Mouse (Mus musculus) liver, embryonic 12.5 days (tissue): ENCODE measurements around the gene Dus1l. TPM values are rescaled to one million over a fixed set of nuclear protein-coding genes. Genes with fewer than 3 reads are reported as not detected.

Source experiments
- ATAC-seq: fragments of 200-750 bp; cut with Nextera tagmentation; 2 replicates; pipeline ENCODE4 v1.8.0; 2017; ENCODE audit warnings: moderate number of reproducible peaks, mild to moderate bottlenecking, moderate library complexity
- H3K27ac ChIP-seq: fragments of 300-500 bp; sonication (generic); 2 replicates; pipeline ENCODE4 v1.5.1; 2016; ENCODE audit warnings: mild to moderate bottlenecking
- H3K27me3 ChIP-seq: fragments of 300-500 bp; sonication (generic); replicated peaks from 2 replicates; pipeline ENCODE4 v1.6.1; 2016; ENCODE audit warnings: mild to moderate bottlenecking, moderate library complexity
- H3K36me3 ChIP-seq: fragments of 300-500 bp; sonication (generic); 2 replicates; pipeline ENCODE4 v1.6.1; 2016; ENCODE audit warnings: mild to moderate bottlenecking, moderate library complexity
- H3K4me1 ChIP-seq: fragments of 300-500 bp; sonication (generic); 2 replicates; pipeline ENCODE4 v1.6.1; 2016
- H3K4me2 ChIP-seq: fragments of 300-500 bp; sonication (generic); 2 replicates; pipeline ENCODE4 v1.6.1; 2016; ENCODE audit warnings: mild to moderate bottlenecking, moderate library complexity
- H3K4me3 ChIP-seq: fragments of 300-500 bp; sonication (generic); 2 replicates; pipeline ENCODE4 v1.5.1; 2016; ENCODE audit warnings: mild to moderate bottlenecking, moderate library complexity
- H3K9ac ChIP-seq: fragments of 300-500 bp; sonication (generic); 2 replicates; pipeline ENCODE4 v1.6.1; 2016; ENCODE audit warnings: mild to moderate bottlenecking, moderate library complexity
- H3K9me3 ChIP-seq: fragments of 300-500 bp; sonication (generic); replicated peaks from 2 replicates; pipeline ENCODE4 v1.6.1; 2016; ENCODE audit warnings: mild to moderate bottlenecking, moderate library complexity
- WGBS: fragments of 180-500 bp; shearing (Covaris S2); methylation state at CpG from one replicate; pipeline ENCODE4 v1.1.7; 2016; ENCODE audit not compliant: insufficient replicate concordance; 5-methylcytosine and 5-hydroxymethylcytosine counted together
- polyA plus RNA-seq: library from polyadenylated mRNA; unstranded; fragments of >200 nt; fragmentation: Nextera tagmentation; extraction: Ambion mirVana; gene quantifications from 2 replicates; pipeline ENCODE4 v1.2.1, GENCODE M21; 2016

The Dus1l gene
- polyA plus RNA-seq, 1 experiment from 2014 or later: 100.0 TPM

DNA sequence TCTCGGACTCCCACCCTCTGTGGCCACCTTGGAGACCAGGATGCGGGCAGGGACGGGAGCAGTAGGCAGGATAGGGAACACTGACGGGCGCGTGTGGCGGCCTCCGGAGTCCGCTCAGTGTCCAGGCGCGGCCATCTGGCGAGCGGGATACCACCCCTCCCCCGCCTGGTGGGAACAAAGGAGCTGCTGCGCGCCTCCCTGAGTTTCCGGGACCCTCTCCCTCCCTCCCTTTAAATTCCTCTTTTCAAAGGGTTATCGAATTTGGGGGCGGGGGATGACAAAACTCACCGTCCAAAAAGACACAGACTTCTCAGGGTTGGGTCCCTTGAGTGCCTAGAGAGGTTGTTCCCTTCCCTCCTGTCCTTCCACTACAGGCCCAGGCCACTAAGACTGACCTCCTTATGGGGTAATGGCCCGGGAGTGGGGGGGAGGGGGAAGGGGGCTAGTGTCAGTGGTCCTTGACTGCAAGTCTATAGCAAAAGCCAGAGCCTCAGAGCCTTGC lies 28.6 kb upstream of the Dus1l start:
- Histone ChIP-seq H3K36me3 (peaks cover 33% of the 10 kb centered on the region), H3K9ac (peak overlapping the region; percentile 70), H3K27ac (peak overlapping the region; percentile 90), H3K4me1 (peaks cover 50% of the 10 kb centered on the region), H3K4me2 (peak overlapping the region; percentile 95), H3K27me3 (0 out of 2 replicates have a peak, but pooled peaks cover 4% of the 10 kb centered on the region), H3K9me3 (no peaks in the 10 kb centered on the region), H3K4me3 (peak overlapping the region; percentile 77)
- WGBS: under 1% methylated on average over 21 of the region's 21 CpGs
- no peak for ATAC-seq

DNA sequence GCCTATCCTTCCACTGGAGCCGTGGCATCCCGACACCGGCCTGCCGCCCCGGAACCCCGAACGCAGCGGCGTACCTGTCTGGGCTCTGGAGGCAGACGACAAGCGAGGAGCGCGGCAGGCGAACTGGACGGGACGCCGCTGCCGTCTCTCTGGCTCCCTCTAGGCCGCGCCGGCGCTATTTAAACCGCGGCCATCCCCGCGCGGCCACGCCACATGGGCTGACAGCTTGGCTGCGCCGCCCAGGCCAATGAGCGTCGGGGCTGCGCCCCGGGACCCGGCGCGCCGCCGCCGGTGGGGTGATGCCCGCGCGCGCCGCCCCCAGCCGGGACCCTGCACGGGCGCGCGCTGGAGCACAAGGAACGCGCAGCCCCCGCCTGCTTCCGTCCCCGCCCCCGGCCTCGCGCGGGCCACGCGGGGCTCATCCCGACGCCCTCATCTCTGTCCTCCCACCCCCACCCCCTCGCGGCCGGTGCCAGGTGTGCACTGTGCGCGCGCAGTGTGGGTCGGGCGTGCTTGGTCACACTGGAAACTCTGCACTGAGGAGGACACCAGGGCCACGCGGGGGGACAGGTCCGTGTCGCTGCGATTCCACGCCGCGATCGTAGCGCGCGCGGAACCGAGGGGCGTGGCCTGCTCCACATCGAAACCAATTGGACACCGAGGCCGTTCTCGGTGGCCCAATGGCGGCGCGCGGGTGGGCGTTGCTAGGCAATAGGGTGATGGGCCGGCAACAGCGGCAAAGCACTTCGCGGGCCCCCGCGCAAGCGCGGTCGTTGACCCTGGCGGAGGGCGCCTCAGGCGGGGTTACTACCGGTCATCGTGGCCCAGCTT lies 28.0 kb upstream of the Dus1l start, which contains the start of gene Fasn:
Gene Fasn (minus strand): TSS at position 592 of the 831 bp plus-strand sequence.
- peaks cover 50% of the 10 kb centered on the region for H3K4me1 ChIP-seq
- peak within 1 kb of the TSS; percentile 77 for H3K4me3 ChIP-seq
- H3K27ac ChIP-seq: peak within 1 kb of the TSS; percentile 90

DNA sequence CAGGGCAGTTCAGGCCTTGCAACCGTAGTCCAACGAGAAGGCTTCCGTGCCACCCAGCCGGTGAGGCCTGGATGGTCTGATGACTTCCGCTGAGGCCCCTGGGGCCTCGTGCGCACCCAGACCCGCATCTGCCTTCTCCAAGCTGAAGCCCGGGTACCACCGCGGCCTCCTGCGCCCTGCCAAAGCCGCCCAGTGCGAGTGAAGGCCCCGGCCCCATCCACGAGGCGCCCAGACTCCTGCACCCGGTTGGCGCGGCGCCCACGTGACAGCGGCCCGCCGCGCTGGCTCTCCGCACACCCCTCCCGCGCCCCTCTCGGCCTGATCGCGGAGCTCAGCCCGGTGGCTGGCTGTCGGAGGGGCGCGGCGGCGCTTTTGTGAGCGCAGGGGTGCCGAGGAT lies 27.3 kb upstream of the Dus1l start:
- under 1% methylated on average over 40 of the region's 40 CpGs for WGBS
- peaks cover 50% of the 10 kb centered on the region for H3K4me1 ChIP-seq
- H3K4me2 ChIP-seq: peak overlapping the region; percentile 95

More for the DNA sequence above, 28.0 kb upstream of the Dus1l start, which contains the start of gene Fasn:
- peak; percentile 83 for ATAC-seq
- peaks cover 40% of the 10 kb centered on the region for H3K36me3 ChIP-seq
- H3K9me3 ChIP-seq: no peaks in the 10 kb centered on the region
- H3K9ac ChIP-seq: peak within 1 kb of the TSS; percentile 88
- H3K4me2 ChIP-seq: peak within 1 kb of the TSS; percentile 95
- WGBS: under 1% methylated on average over 103 of the region's 109 CpGs
- H3K27me3 ChIP-seq: 0 out of 2 replicates have a peak, but pooled peaks cover 4% of the 10 kb centered on the region

DNA sequence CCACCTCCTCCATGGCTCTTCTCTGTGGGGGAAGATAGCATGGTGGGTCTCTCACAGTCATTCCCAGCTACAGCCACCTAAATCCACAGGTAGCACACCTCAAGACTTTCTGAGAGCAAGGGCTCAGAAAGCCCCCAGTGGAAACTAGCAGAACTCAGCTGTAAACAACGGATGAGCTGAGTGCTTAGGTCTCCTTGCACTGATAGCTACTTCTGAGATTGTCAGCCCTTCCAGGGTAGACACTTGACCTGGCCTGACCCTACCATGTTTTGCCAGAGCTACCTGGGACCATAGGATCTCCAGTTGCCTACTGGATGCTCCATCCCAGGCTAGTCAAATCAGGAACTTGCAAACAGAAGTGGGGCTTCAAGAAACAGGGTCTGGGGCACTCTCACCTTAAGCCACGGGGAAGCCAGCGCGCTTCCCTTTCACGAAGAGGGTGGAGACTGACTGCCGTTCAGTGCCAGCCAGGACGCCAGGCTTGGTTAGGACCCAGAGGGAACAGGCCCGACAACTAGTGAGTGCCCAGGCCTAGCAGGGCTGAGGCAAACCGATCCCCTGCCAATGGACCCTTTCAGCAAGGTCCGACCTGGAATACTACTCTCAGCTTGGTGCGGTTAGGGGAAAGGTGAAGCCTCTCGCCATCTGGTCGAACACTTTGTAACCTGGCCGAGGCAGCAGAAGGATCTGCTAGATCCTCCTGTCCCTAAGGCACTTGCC lies 26.8 kb upstream of the Dus1l start:
- Histone ChIP-seq H3K27ac (peak overlapping the region; percentile 90), H3K4me3 (peak overlapping the region; percentile 77), H3K4me2 (peak overlapping the region; percentile 95), H3K9me3 (no peaks in the 10 kb centered on the region), H3K4me1 (peaks cover 50% of the 10 kb centered on the region), H3K36me3 (peaks cover 51% of the 10 kb centered on the region), H3K9ac (peak overlapping the region; percentile 88), H3K27me3 (no peaks in the 10 kb centered on the region)
- no peak for ATAC-seq
- WGBS: 2% methylated on average over 14 of the region's 14 CpGs

More for the DNA sequence above, 27.3 kb upstream of the Dus1l start:
- ATAC-seq: peak; percentile 67
- Histone ChIP-seq H3K4me3 (peak overlapping the region; percentile 77), H3K9me3 (no peaks in the 10 kb centered on the region), H3K27me3 (0 out of 2 replicates have a peak, but pooled peaks cover 1% of the 10 kb centered on the region), H3K9ac (peak overlapping the region; percentile 88), H3K27ac (peak overlapping the region; percentile 90), H3K36me3 (peaks cover 46% of the 10 kb centered on the region)

DNA sequence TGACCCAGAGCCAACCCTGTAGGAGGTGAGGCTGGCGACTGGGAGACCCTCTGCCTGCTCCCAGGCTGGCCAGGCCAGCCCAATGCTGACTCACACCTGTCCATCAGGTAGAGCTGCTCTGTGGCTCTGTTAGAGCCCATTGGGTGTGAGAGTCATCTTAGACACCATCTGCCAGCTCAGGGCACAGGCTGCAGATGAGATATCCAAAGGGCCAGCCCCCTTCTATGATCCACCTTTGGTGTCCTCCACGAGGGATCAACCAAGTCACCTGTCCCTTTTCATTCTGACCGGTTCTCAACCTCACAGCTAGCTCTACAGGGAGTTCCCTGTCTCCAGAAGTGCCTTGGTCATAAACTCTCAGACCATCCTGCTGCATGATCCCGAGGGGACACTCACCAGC lies 26.1 kb upstream of the Dus1l start:
- Histone ChIP-seq H3K4me3 (peak overlapping the region; percentile 77), H3K27me3 (no peaks in the 10 kb centered on the region), H3K9me3 (no peaks in the 10 kb centered on the region), H3K4me1 (peaks cover 50% of the 10 kb centered on the region), H3K27ac (no peak overlapping the region), H3K4me2 (peak overlapping the region; percentile 95), H3K36me3 (peaks cover 58% of the 10 kb centered on the region), H3K9ac (peak overlapping the region; percentile 88)
- no peak for ATAC-seq
- WGBS: 42% methylated on average over 4 of the region's 4 CpGs

DNA sequence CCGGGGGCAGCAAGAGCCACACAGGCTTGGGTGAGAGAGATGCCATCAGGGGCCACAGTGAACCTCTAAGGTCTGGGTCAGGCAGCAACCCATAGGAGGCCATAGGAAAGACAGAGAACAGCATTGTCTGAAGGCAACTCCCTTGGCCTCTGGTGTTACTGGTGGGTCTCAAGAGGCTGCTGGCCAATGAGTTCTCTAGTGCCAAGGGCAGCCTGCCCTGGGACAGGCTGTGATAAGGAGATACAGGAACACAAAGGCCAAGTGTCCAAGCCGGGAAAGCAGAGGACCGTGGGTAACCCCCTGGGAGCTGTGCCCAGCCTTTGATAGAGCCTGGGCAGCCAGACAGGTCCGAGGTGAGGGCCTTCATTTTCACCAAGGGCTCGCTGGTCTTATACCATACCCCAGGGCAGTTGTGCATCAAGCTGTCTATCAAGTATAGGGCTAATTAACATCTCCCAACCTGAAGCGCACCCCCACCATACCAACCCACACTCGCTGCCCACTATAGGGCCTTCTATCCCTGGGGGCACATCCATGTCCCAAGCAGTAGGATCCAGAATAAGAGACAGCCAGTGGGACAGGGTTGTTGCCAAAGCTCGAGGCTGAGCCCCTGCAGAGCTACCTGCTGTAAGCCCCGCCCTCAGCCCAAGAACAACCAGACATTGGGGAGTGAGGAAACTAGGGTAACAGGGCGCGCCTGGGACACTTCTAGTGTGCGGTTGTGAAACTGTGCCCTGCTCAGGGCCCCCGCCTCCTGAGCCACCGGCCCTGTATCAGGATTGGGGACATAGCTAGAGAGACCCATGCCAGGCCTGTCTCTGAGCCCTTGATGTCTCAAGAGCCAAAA lies 25.1 kb upstream of the Dus1l start:
- 83% methylated on average over 14 of the region's 14 CpGs for WGBS
- H3K27me3 ChIP-seq: no peaks in the 10 kb centered on the region
- H3K4me2 ChIP-seq: peak overlapping the region; percentile 95
- H3K9ac ChIP-seq: no peak overlapping the region; the same call in 1 of the 2 replicates
- peaks cover 50% of the 10 kb centered on the region for H3K4me1 ChIP-seq
- no peaks in the 10 kb centered on the region for H3K9me3 ChIP-seq
- peaks cover 67% of the 10 kb centered on the region for H3K36me3 ChIP-seq
- H3K4me3 ChIP-seq: peak overlapping the region; percentile 77
- no peak overlapping the region for H3K27ac ChIP-seq
- ATAC-seq: no peak

DNA sequence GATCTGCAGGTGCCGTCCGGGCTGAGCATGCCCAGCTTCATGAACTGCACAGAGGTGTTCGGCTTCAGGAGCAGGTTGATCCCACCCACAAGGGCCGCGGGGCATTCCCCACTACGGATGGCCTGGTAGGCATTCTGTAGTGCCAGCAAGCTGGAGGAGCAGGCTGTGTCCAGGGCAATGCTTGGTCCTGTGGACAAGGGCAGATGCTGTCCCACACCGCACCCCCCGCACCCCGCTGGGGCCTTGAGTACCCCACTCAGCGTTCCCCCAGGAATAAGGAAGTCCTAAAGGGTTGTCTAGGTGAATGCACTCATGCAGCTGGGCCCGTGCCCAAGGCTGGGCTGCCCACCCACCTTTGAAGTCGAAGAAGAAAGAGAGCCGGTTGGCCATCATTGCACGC lies 24.3 kb upstream of the Dus1l start:
- no peak for ATAC-seq
- 84% methylated on average over 14 of the region's 14 CpGs for WGBS
- no peak overlapping the region for H3K4me2 ChIP-seq

DNA sequence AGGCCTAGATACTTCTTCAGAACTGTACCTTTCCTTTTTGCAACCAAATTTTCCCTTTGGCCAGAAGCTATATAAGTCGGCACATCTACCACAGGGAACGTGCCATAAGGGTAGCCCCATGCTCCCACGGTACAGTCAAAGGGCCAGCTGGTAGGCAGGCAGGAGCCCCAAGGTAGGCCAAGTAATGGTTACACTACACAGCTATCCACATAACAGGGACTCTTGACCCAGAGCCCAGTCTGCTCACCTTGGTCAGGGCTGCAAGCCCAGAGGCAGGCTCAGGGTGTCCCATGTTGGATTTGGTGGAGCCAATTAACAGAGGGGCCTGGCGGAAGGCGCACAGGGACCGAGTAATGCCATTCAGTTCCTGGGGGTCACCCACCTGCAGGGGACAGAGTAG lies 23.4 kb upstream of the Dus1l start:
- 89% methylated on average over 6 of the region's 6 CpGs for WGBS
- Histone ChIP-seq H3K4me3 (no peak overlapping the region), H3K27me3 (no peaks in the 10 kb centered on the region), H3K36me3 (peaks cover 82% of the 10 kb centered on the region), H3K4me1 (peaks cover 34% of the 10 kb centered on the region), H3K4me2 (no peak overlapping the region), H3K9ac (no peak overlapping the region), H3K9me3 (no peaks in the 10 kb centered on the region), H3K27ac (no peak overlapping the region)
- no peak for ATAC-seq

More for the DNA sequence above, 24.3 kb upstream of the Dus1l start:
- Histone ChIP-seq H3K9me3 (no peaks in the 10 kb centered on the region), H3K27ac (no peak overlapping the region), H3K4me1 (peaks cover 43% of the 10 kb centered on the region), H3K27me3 (no peaks in the 10 kb centered on the region), H3K4me3 (no peak overlapping the region), H3K36me3 (peaks cover 72% of the 10 kb centered on the region), H3K9ac (no peak overlapping the region)

DNA sequence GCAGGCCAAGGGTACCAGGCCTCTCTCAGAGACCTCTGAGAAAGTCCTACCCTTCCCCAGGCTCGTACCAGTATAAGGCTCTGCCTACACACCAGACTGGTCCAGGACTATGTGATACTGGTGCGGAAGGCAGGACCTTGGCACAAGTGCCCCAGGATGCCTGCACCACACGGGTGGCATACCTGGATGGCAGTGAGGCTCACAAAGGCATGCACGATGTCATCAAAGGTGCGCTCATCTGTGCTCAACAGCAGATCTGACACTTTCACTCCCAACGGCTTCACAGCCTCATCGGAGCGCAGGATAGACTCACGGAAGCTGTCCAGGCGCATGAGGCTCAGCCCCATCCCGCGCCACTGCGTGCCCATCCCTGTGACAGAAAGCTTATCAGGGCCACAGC lies 22.0 kb upstream of the Dus1l start:
- no peak overlapping the region for H3K9ac ChIP-seq
- no peak overlapping the region for H3K4me2 ChIP-seq
- peaks cover 25% of the 10 kb centered on the region for H3K4me1 ChIP-seq
- no peak overlapping the region for H3K27ac ChIP-seq
- H3K9me3 ChIP-seq: no peaks in the 10 kb centered on the region
- ATAC-seq: no peak
- H3K27me3 ChIP-seq: no peaks in the 10 kb centered on the region
- H3K36me3 ChIP-seq: peaks cover 95% of the 10 kb centered on the region
- WGBS: 88% methylated on average over 13 of the region's 13 CpGs
- H3K4me3 ChIP-seq: no peak overlapping the region

DNA sequence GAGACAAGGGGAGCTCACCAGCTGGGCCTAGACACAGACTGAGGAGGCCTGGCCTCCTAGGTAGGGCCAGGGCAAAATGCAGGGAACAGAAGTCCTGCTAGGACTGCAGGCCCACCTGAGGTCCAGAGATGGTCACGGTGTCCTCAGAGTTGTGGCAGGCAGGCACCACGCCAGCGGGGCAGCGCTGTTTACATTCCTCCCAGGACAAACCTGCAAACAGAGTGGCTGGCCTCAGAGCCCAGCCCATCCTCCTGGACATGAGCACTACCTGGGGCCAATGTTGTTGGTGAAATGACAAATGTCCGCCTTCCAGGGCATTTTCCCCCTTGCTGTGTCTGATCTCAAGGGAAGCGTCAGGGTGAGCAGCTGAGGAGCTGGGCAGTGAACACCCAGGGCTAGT lies 21.2 kb upstream of the Dus1l start:
- Histone ChIP-seq H3K4me3 (no peak overlapping the region), H3K27me3 (no peaks in the 10 kb centered on the region), H3K27ac (no peak overlapping the region), H3K9ac (no peak overlapping the region), H3K9me3 (no peaks in the 10 kb centered on the region), H3K36me3 (peaks cover 100% of the 10 kb centered on the region), H3K4me2 (no peak overlapping the region), H3K4me1 (peaks cover 16% of the 10 kb centered on the region)
- no peak for ATAC-seq
- WGBS: 78% methylated on average over 6 of the region's 6 CpGs

DNA sequence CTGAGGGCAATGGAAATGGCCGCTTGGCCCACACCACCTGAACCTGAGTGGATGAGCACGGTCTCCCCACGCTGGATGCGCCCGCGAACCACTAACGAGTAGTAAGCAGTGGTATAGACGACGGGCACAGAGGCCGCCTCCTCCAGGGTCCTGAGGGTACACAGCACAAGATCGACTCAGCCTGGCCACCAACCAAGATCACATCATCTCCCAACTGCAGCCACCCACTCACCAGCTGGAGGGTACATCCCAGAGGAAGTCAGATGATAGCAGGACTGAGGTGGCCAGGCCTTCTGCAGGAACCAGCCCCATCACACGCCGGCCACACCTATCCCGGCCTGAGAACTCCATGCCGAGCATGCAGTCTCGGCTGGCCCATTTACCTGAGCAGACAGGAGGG lies 15.9 kb upstream of the Dus1l start:
- Histone ChIP-seq H3K4me3 (no peak overlapping the region), H3K4me1 (no peaks in the 10 kb centered on the region), H3K36me3 (peaks cover 100% of the 10 kb centered on the region), H3K27ac (no peak overlapping the region), H3K9me3 (no peaks in the 10 kb centered on the region), H3K27me3 (no peaks in the 10 kb centered on the region), H3K9ac (no peak overlapping the region), H3K4me2 (no peak overlapping the region)
- 87% methylated on average over 16 of the region's 16 CpGs for WGBS
- ATAC-seq: no peak
